Mouse (Mus musculus): ENCODE data around the gene Rnf7. TPM values are rescaled to one million over a fixed set of nuclear protein-coding genes. Genes with fewer than 3 reads are reported as not detected.
A peak's percentile ranks its signal among the peaks of the same experiment; 100 is the strongest.
"Not testable (repeated sequence)": the region's sequence is repeated elsewhere in the genome, so short reads cannot be mapped to it uniquely, and the experiment has no call there.

The Rnf7 gene
- total RNA-seq, 2 experiments from 2014 or later = 71.1 to 74.7 TPM

- intact Hi-C loops (cut with DNase I) = loop anchor here (10.0 kb wide), 1 partner anchor 357 kb away; the partner anchor contains the start of gene Gk5
- not testable (repeated sequence) for DNase-seq
These were observed 6.8 kb downstream of the Rnf7 start for GRCm38 (mm10) chr9:96471681-96472080.

GRCm38 (mm10) chr9:96470266-96470974 lies 8.1 kb downstream of the Rnf7 start:
- DNase-seq = no peak
- intact Hi-C loops (cut with DNase I) = loop anchor here (10.0 kb wide), 1 partner anchor 356 kb away; the partner anchor contains the start of gene Gk5

GRCm38 (mm10) chr9:96469556-96470265 lies 8.8 kb downstream of the Rnf7 start:
- intact Hi-C loops (cut with DNase I) = loop anchor here (10.0 kb wide), 1 partner anchor 355 kb away; the partner anchor contains the start of gene Gk5

GRCm38 (mm10) chr9:96463708-96464107 lies 14.8 kb downstream of the Rnf7 start:
- DNase-seq = no peak

More at GRCm38 (mm10) chr9:96469556-96470265, 8.8 kb downstream of the Rnf7 start:
- DNase-seq = no peak

GRCm38 (mm10) chr9:96461607-96462006 lies 16.9 kb downstream of the Rnf7 start:
- no peak for DNase-seq
- intact Hi-C loops (cut with DNase I) = no loop called here

More at GRCm38 (mm10) chr9:96463708-96464107, 14.8 kb downstream of the Rnf7 start:
- intact Hi-C loops (cut with DNase I) = no loop called here

- no peak for DNase-seq
- intact Hi-C loops (cut with DNase I) = no loop called here
These were observed 18.2 kb downstream of the Rnf7 start for GRCm38 (mm10) chr9:96460117-96460865.

- intact Hi-C loops (cut with DNase I) = no loop called here
- no peak for DNase-seq
These were observed 22.9 kb downstream of the Rnf7 start for GRCm38 (mm10) chr9:96455618-96456017.

- intact Hi-C loops (cut with DNase I) = no loop called here
- no peak for DNase-seq
These were observed 25.5 kb downstream of the Rnf7 start for GRCm38 (mm10) chr9:96452956-96453355.

- no peak for DNase-seq
- intact Hi-C loops (cut with DNase I) = no loop called here
These were observed 27.4 kb downstream of the Rnf7 start for GRCm38 (mm10) chr9:96450900-96451720.

- intact Hi-C loops (cut with DNase I) = no loop called here
- DNase-seq = no peak
These were observed 29.0 kb downstream of the Rnf7 start for GRCm38 (mm10) chr9:96449514-96449913.

GRCm38 (mm10) chr9:96445351-96445750 lies 33.1 kb downstream of the Rnf7 start:
- intact Hi-C loops (cut with DNase I) = no loop called here

GRCm38 (mm10) chr9:96442081-96442480 lies 36.4 kb downstream of the Rnf7 start:
- DNase-seq = no peak
- intact Hi-C loops (cut with DNase I) = no loop called here

More at GRCm38 (mm10) chr9:96445351-96445750, 33.1 kb downstream of the Rnf7 start:
- DNase-seq = no peak

- DNase-seq = peak in 1 of 2 experiments; percentile 51
- intact Hi-C loops (cut with DNase I) = loop anchor here (5.0 kb wide), 2 partner anchors 39 to 76 kb away; partner anchors contain the start of genes Atp1b3 and Rnf7
These were observed 40.1 kb downstream of the Rnf7 start for GRCm38 (mm10) chr9:96438334-96438871.

- intact Hi-C loops (cut with DNase I) = loop anchor here (5.0 kb wide), 2 partner anchors 39 to 76 kb away; partner anchors contain the start of genes Atp1b3 and Rnf7
- peak; percentile 68 to 75 for DNase-seq
These were observed 40.6 kb downstream of the Rnf7 start for GRCm38 (mm10) chr9:96437805-96438333.

- intact Hi-C loops (cut with DNase I) = loop anchor here (5.0 kb wide), 2 partner anchors 40 to 75 kb away; partner anchors contain the start of genes Atp1b3 and Rnf7
- peak in 1 of 2 experiments; percentile 22 for DNase-seq
These were observed 41.3 kb downstream of the Rnf7 start for GRCm38 (mm10) chr9:96436901-96437804.

- intact Hi-C loops (cut with DNase I) = loop anchor here (5.0 kb wide), 1 partner anchor 50 kb away; no protein-coding TSS in a partner anchor
- DNase-seq = no peak
These were observed 45.9 kb downstream of the Rnf7 start for GRCm38 (mm10) chr9:96432575-96432974.

GRCm38 (mm10) chr9:96431081-96431480 lies 47.4 kb downstream of the Rnf7 start:
- no peak for DNase-seq
- intact Hi-C loops (cut with DNase I) = loop anchor here (5.0 kb wide), 1 partner anchor 49 kb away; no protein-coding TSS in a partner anchor

All from heart, postnatal 36 days (tissue).